Mouse (Mus musculus): ENCODE measurements around the gene A830005F24Rik.

DNA sequence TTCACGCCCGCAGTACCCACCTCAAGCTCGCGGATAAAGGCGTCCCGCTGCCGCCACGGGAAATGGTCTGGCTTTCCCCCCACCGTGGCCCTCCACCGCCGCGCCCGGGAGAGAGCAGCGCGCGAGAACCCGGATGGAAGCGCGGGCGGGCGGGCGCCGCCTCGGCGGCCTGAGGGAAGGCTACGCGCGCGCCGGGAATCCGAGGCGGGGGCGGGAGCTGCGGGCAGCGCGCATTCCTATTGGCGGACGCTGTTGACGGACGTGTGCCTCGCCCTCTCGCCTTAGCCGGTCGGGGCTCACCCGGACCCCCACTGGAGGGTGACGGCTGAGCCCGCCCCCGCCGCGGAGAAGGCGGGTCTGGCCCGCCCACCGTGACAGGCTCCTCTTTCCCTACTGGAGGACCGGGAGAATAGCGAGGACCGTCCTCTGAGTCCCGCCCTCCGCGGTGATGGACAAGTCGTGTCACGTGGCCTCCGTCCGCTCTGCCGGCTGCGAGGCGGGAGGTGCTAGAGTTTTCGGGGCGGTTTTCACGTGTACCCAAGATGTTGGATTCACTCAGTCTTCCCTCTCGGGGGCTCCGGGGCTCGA lies 33.1 kb downstream of the A830005F24Rik start:
- TF ChIP-seq CTCF (IDR thresholded peaks at IDR 0.05 in 2 of 3, conservative IDR thresholded peaks at IDR 0.05 in 1 of 3; ENCODE audit: control insufficient read depth in 1 of 3, insufficient read depth in 1 of 3, low read depth in 2 of 3, low read length in 3 of 3, poor library complexity in 1 of 3, severe bottlenecking in 1 of 3) (0 out of 6 replicates have a peak, but pooled peaks of 1 of the 3 experiments have one; percentile 1), TAL1 (IDR thresholded peaks at IDR 0.05; ENCODE audit: low read length) (no peak), TCF12 (IDR thresholded peaks at IDR 0.05; ENCODE audit: low read depth, low read length) (peak; percentile 63)

Data from MEL (cell line).